Mouse (Mus musculus) adrenal gland, adult 2 months (tissue): ENCODE measurements around the gene D230025D16Rik. TPM values are rescaled to one million over a fixed set of nuclear protein-coding genes. Genes with fewer than 3 reads are reported as not detected.

ENCODE experiments used
- DNase-seq: peaks from one replicate; pipeline ENCODE4 v3.0.0; 2021
- polyA plus RNA-seq: library from polyadenylated mRNA; depleted of rRNA; stranded (reverse); fragments of >200 nt; gene quantifications from 2 replicates; pipeline ENCODE4 v1.2.3, GENCODE M21; 2012
- total RNA-seq, 2 experiments: library from RNA; stranded (reverse); gene quantifications; 2 replicates each; pipeline ENCODE4 v1.2.3; 2021

Gene D230025D16Rik
- total and polyA plus RNA-seq, 3 experiments = 20.9 to 30.6 (median 21.5) TPM

GRCm38 (mm10) chr8:105237442-105238142, 12.6 kb downstream of the D230025D16Rik start:
- DNase-seq = no peak

GRCm38 (mm10) chr8:105241016-105241415, 16.1 kb downstream of the D230025D16Rik start:
- DNase-seq = no peak

GRCm38 (mm10) chr8:105251954-105252353, 27.0 kb downstream of the D230025D16Rik start:
- DNase-seq = no peak

- no peak for DNase-seq
Measured at GRCm38 (mm10) chr8:105252680-105253537, 28.0 kb downstream of the D230025D16Rik start.

GRCm38 (mm10) chr8:105253766-105254151, 28.8 kb downstream of the D230025D16Rik start:
- DNase-seq = no peak

GRCm38 (mm10) chr8:105254152-105254965, 29.4 kb downstream of the D230025D16Rik start:
- DNase-seq = peak; percentile 90

GRCm38 (mm10) chr8:105254966-105255350, 30.0 kb downstream of the D230025D16Rik start, which contains the start of gene B3gnt9:
TSS of gene B3gnt9 (minus strand) at chr8:105255153.
- DNase-seq = peak; percentile 52

- no peak for DNase-seq
Measured at GRCm38 (mm10) chr8:105257318-105258114, 32.6 kb downstream of the D230025D16Rik start.

- no peak for DNase-seq
Measured at GRCm38 (mm10) chr8:105258911-105259720, 34.2 kb downstream of the D230025D16Rik start.

- peak; percentile 81 for DNase-seq
Measured at GRCm38 (mm10) chr8:105259721-105260320, 34.9 kb downstream of the D230025D16Rik start.

GRCm38 (mm10) chr8:105260371-105261099, 35.6 kb downstream of the D230025D16Rik start:
- no peak for DNase-seq

- no peak for DNase-seq
Measured at GRCm38 (mm10) chr8:105261326-105261980, 36.5 kb downstream of the D230025D16Rik start.

GRCm38 (mm10) chr8:105263244-105263912, 38.4 kb downstream of the D230025D16Rik start:
- DNase-seq = no peak

GRCm38 (mm10) chr8:105264024-105264982, 39.4 kb downstream of the D230025D16Rik start, which contains the start of the genes Tradd and Fbxl8:
TSS of gene Tradd (minus strand) at chr8:105264609.
TSS of gene Fbxl8 (plus strand) at chr8:105264648.
- DNase-seq = peak; percentile 90

- DNase-seq = no peak
Measured at GRCm38 (mm10) chr8:105265128-105265527, 40.2 kb downstream of the D230025D16Rik start.

- DNase-seq = no peak
Measured at GRCm38 (mm10) chr8:105266775-105267174, 41.8 kb downstream of the D230025D16Rik start.
